Mouse (Mus musculus) brain, embryonic 14.5 days (tissue): ENCODE results near the gene Ptpra. TPM values are rescaled to one million over a fixed set of nuclear protein-coding genes. Genes with fewer than 3 reads are reported as not detected.

Experiments used
- DNase-seq: peaks from one replicate; pipeline ENCODE4 v3.0.0-alpha.2; 2011; ENCODE audit warnings: low read depth
- CTCF ChIP-seq: fragments of 200-500 bp; IDR thresholded peaks from 2 replicates; pipeline ENCODE4 v1.5.1; 2012; ENCODE audit warnings: inconsistent platforms, mild to moderate bottlenecking, moderate library complexity, borderline replicate concordance; ENCODE audit not compliant: insufficient read depth, insufficient read length; ENCODE audit errors: extremely low read depth
- POLR2A ChIP-seq: fragments of 200-500 bp; IDR thresholded peaks from 2 replicates; pipeline ENCODE4 v1.6.1; 2012; ENCODE audit warnings: mild to moderate bottlenecking, inconsistent platforms, borderline replicate concordance; ENCODE audit not compliant: poor library complexity, insufficient read depth, insufficient read length, severe bottlenecking; ENCODE audit errors: extremely low read depth
- polyA plus RNA-seq: library from polyadenylated mRNA; depleted of rRNA; stranded (reverse); fragments of >200 nt; gene quantifications from 2 replicates; pipeline ENCODE4 v1.2.3, GENCODE M21; 2012

The Ptpra gene
- polyA plus RNA-seq, 1 experiment = 127 TPM

DNA sequence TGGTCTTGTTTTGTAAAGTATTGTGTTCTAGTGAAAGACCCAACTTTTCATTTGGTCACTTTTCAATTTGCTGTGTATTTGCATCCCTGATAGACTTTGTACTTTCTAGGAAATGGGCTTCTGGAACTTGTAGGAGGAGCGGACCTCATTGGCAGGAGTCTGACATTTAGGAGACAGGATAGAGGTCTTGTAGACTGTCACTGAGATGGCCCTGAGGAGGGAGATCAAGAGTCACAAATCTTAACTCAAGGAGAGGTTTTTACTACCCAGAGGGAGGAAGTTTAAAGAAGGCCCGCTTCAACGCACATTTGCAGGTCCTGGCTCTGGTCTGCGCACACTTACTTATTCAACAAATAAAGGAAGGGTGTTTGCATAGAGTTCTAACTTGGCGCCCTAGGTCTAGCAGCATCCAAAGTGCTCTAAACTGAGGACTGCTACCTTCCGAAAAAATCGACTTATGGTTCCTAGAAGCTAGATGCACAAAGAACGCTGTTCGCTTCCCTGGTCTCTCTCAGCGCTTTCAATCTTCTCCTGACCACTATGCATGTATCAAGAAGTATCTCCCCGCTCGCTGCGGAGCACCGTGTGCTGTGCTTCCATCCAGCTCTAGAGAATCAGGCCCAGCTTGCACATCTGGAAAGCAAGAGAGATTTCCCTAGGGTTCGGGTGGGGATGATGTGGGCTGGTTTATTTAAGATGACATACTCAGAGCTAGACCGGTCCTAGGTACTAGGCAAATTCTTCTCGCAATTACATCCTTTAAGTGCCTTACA lies 871 bp upstream of the Ptpra start:
- peak; percentile 39 for DNase-seq
- TF ChIP-seq POLR2A = no peak
- TF ChIP-seq CTCF = no peak

DNA sequence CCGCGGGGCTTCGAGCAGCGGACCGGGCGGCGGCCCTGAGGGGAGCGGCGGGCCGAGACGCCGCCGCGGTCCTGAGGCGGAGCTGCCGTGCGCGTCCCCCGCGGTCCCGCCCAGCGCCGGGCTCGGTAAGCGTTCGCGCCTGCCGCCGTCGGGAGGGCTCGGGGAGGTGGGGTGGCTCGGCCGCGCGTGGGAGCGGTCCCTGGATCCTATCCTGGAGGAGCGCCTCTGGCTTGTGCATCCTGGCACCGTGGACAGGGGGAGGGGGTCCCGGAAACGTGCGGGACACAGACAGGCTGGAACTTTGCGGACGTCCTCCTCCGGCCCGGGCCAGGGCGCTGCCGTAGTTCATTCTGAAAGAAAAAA lies 337 bp downstream of the Ptpra start:
- no peak for TF ChIP-seq CTCF
- no peak for TF ChIP-seq POLR2A
- DNase-seq = no peak

DNA sequence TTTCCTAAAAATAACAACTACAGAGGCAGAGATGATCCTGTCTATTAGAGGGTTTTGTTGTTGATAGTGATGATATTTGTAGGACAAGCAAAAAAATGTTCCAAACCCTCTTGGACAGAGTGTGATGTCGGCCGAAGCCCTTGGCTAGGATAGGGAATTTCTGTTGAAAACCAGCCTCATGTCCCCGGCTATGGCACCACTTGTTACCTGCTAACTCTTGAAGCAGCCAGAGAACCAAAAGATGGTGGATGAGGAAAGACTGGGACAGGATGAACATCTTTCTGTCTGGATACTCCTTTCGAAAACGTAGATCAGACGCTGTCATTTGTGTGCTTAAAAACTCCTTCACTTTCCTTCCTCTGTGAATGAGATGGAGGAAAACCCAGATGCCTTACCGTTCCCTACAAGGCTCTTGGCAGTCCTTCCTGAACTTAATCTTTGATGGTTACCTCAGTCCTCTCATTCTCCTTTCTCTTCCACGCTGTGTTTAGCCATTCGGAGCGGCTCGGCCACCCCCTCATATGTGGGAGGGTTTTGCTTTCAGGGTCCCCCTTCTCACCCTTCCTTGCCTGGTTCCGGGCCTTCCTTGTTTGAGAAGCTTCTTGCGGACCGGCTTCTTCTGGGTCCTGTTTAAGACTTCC lies 1.1 kb downstream of the Ptpra start:
- TF ChIP-seq CTCF = no peak
- TF ChIP-seq POLR2A = no peak
- DNase-seq = no peak

DNA sequence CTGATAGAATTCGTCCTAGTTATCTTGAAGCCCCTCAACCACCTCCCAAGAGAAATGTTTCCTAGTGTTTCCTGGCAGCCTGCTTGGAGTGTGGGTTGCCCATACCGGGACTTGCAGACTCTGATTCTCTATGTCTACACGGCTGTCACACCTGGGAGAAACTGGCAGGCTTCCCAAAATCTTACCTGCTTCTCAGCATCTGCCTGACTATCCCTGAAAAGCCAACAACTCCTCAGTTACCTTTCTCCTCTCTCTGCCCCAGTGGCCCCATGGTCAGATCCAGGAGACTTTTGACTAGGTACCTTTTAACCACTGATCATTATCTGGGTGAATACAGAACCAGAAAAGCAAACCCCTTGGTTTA lies 1.6 kb downstream of the Ptpra start:
- no peak for DNase-seq
- TF ChIP-seq CTCF (no peak), POLR2A (no peak)

DNA sequence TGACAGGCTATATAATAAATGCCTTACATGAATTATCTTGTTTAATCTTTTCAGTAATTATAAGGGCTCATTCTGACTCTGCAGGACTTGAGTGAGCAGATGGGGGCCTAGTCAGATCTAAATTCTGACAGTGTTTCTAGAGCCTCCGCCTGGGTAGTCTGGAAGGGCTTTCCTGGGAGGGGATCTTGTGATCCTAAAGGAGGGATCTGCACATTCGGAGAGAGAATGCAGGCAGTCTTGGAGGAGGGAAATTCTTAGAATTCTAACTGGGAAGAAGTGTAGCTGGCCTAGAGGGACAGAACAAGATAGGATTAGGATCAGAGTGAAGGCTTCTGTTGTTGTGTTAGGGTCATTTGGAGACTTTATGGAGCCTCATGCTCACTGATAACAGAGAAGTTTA lies 2.2 kb downstream of the Ptpra start:
- TF ChIP-seq POLR2A (no peak), CTCF (no peak)
- no peak for DNase-seq

DNA sequence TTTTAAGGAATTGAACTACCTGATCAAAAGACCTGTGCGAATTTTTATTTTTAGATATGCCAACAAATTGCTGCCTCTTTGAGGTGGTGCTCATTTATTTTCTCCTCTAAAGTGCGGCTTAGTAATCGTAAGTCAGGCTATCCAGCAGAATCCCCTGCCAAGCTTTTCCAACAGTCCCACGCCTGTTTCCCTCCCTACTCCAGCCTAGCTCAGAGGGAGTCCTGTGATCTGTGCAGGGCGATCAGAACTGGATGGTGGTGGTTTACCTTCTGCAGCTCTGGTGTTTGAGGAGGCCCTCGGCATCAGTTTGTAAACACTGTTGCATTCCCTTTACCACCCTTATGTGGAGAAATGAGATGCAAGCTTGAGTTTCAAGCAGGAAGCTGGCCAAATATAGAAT lies 3.3 kb downstream of the Ptpra start:
- no peak for TF ChIP-seq POLR2A
- TF ChIP-seq CTCF = no peak
- no peak for DNase-seq

DNA sequence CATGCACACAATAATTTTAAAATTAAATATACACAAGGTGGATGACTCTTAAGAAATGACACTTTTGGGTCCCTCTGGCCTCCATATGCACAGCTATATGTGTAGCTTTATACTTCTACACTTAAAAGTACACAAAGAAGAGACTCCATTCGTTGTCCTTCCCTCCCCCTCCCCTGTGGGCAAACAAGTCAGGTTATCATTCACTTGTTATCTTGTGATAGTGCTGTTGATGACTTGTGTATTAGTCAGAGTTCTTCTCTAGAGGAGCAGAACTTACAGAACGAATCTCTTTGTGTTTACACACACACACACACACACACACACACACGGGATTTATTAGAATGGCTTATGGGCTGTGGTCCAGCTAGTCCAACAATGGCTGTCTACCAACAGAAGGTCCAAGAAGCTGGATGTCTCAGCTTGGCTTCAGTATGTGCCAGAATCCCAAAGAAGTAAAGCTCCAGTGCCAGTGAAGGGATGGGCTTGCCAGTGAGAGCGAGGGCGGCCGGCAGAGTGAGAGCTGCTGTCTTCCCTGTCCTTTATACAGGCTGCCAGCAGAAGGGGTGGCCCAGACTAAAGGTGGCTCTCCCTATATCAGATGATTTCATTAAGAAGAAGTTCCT lies 4.8 kb downstream of the Ptpra start:
- TF ChIP-seq POLR2A (no peak), CTCF (no peak)
- peak; percentile 73 for DNase-seq

DNA sequence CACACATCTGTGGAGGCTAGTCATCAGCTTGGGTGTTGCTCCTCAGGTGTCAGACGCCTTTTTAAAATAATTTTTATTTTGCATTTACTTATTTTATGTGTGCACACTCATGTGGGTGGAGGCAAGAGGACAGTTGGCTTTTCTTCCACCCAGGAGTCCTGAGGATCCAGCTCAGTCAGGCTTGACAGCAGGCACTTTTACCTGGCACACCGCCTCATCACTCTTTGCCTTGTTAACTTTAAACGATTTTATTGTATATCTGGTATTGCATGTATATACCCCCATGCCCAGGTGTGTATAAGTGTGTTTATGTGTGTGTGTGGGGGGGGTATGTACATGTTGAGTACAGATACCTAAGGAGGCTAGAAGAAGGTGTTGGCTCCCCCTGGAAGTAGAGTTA lies 7.8 kb downstream of the Ptpra start:
- no peak for DNase-seq
- TF ChIP-seq POLR2A (no peak), CTCF (no peak)

DNA sequence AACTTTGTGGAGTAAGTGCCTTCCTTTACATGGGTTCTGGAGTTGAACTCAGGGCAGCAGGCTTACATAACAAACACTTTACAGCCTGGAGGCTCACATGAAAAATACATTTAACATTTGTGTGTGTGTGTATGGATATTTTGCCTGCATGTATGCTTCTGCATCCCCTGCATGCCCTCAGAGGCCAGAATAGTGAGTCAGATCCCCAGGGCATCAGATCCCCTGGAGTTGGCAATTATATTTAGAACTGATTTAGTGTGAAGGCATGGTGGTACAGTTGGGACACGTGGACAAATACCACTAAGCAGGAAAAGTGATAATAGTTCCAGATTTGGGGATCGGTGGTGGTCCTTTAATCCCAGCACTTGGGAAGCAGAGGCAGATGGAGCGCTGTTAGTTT lies 9.5 kb downstream of the Ptpra start:
- no peak for DNase-seq
- TF ChIP-seq POLR2A (no peak), CTCF (no peak)

DNA sequence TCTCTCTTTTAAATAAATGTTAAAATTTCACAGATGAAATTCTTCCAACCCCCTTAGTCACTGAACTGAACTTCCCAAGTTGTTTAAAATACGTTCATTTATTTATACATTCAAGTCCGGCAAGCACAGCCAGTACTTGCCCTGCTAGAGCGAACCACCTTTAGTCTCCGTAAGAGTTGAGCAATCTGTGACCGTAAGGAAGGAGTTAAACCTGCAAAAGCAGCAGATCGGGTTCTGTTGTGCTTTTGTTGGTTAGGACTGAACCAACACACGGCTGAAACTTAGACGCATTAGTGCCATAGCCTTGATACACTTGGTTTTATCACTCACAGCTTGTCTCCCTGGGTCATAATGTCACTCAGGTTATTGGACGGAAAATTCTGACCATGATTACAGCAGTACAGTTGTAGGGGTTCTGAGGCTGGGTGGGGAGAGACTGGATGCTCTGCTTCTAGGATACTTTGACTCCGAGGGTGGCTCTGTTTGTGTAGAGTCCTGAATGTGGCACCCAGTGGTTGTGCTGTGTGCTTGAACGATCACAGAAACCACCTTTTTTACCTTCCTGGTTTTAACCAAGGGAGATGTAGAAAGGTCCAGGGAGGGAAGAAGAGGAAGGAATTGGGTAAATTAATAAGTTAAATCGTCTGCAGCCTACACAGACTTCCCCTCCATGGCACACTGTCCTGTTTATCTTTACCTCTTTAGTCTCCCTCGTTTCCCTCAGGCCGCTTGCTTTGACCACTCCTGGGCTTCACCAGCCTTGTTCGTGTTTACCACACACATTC lies 11.4 kb downstream of the Ptpra start:
- TF ChIP-seq POLR2A (no peak), CTCF (no peak)
- no peak for DNase-seq

DNA sequence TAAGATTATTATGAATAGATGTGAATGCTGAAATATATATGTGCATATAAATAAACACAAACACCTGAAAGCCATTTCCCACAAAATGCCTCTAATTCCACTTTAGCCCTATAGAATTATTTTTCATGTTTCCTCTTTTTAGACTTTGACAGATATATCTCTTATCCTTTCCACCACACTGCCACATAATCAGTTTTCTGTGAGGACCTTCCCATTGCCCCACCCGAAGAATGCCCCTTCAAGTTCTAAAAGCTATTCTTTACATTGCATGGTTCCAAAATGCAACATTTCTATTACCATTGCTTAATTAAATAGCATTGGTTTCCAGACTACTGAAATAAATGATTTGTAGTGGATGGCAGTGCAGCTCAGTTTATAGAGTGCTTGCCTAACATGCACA lies 16.4 kb downstream of the Ptpra start:
- no peak for DNase-seq
- no peak for TF ChIP-seq POLR2A
- no peak for TF ChIP-seq CTCF
